Mouse (Mus musculus) lung, embryonic 15.5 days (tissue): ENCODE results near the gene Cdkn2b. TPM values are rescaled to one million over a fixed set of nuclear protein-coding genes. Genes with fewer than 3 reads are reported as not detected.

Source experiments
- ATAC-seq: fragments of 200-750 bp; cut with Nextera tagmentation; 2 replicates; pipeline ENCODE4 v1.8.0; 2017; ENCODE audit warnings: moderate number of reproducible peaks, borderline replicate concordance; ENCODE audit not compliant: low FRiP score, low TSS enrichment; ENCODE audit errors: extremely low read depth
- H3K27ac ChIP-seq: fragments of 300-500 bp; sonication (generic); 2 replicates; pipeline ENCODE4 v1.5.1; 2015; ENCODE audit warnings: moderate library complexity, mild to moderate bottlenecking, inconsistent platforms
- H3K27me3 ChIP-seq: fragments of 300-500 bp; sonication (generic); 2 replicates; pipeline ENCODE4 v1.6.1; 2015; ENCODE audit warnings: inconsistent platforms
- H3K36me3 ChIP-seq: fragments of 300-500 bp; sonication (generic); 2 replicates; pipeline ENCODE4 v1.6.1; 2015; ENCODE audit warnings: inconsistent platforms
- H3K4me1 ChIP-seq: fragments of 300-500 bp; sonication (generic); 2 replicates; pipeline ENCODE4 v1.6.1; 2015; ENCODE audit warnings: inconsistent platforms
- H3K4me2 ChIP-seq: fragments of 300-500 bp; sonication (generic); 2 replicates; pipeline ENCODE4 v1.6.1; 2015; ENCODE audit warnings: inconsistent platforms, mild to moderate bottlenecking, moderate library complexity
- H3K4me3 ChIP-seq: fragments of 300-500 bp; sonication (generic); 2 replicates; pipeline ENCODE4 v1.5.1; 2015; ENCODE audit warnings: mild to moderate bottlenecking, inconsistent platforms
- H3K9ac ChIP-seq: fragments of 300-500 bp; sonication (generic); 2 replicates; pipeline ENCODE4 v1.6.1; 2015; ENCODE audit warnings: inconsistent platforms
- H3K9me3 ChIP-seq: fragments of 300-500 bp; sonication (generic); 2 replicates; pipeline ENCODE4 v1.6.1; 2016; ENCODE audit warnings: inconsistent platforms
- WGBS: fragments of 180-500 bp; shearing (Covaris S2); methylation state at CpG from one replicate; pipeline ENCODE4 v1.1.7; 2015; 5-methylcytosine and 5-hydroxymethylcytosine counted together
- polyA plus RNA-seq: library from polyadenylated mRNA; unstranded; fragments of >200 nt; fragmentation: Nextera tagmentation; extraction: Ambion mirVana; gene quantifications from 2 replicates; pipeline ENCODE4 v1.2.1, GENCODE M21; 2015

Cdkn2b gene
- polyA plus RNA-seq, 1 experiment from 2014 or later: 4.1 TPM

- Histone ChIP-seq H3K27ac (no peak overlapping the region), H3K9me3 (no peaks in the 10 kb centered on the region), H3K9ac (no peak overlapping the region), H3K4me3 (no peak overlapping the region), H3K27me3 (peaks cover 77% of the 10 kb centered on the region), H3K4me2 (no peak overlapping the region), H3K36me3 (no peaks in the 10 kb centered on the region), H3K4me1 (no peaks in the 10 kb centered on the region)
- no peak for ATAC-seq
- 0% methylated on average over 20 of the region's 20 CpGs for WGBS
Observed at GRCm38 (mm10) chr4:89272961-89273540, 37.8 kb downstream of the Cdkn2b start.

- ATAC-seq: no peak
- Histone ChIP-seq H3K27me3 (peaks cover 69% of the 10 kb centered on the region), H3K4me2 (no peak overlapping the region), H3K36me3 (no peaks in the 10 kb centered on the region), H3K27ac (no peak overlapping the region), H3K4me3 (no peak overlapping the region), H3K9me3 (no peaks in the 10 kb centered on the region), H3K9ac (no peak overlapping the region), H3K4me1 (no peaks in the 10 kb centered on the region)
- 5% methylated on average over 18 of the region's 18 CpGs for WGBS
Observed at GRCm38 (mm10) chr4:89272101-89272718, 38.6 kb downstream of the Cdkn2b start.

GRCm38 (mm10) chr4:89257768-89258167 lies 53.1 kb downstream of the Cdkn2b start:
- no peak for ATAC-seq
- no peak overlapping the region for H3K4me2 ChIP-seq

More at GRCm38 (mm10) chr4:89257768-89258167, 53.1 kb downstream of the Cdkn2b start:
- H3K4me1 ChIP-seq: no peaks in the 10 kb centered on the region
- no peaks in the 10 kb centered on the region for H3K27me3 ChIP-seq
- no peaks in the 10 kb centered on the region for H3K36me3 ChIP-seq
- H3K27ac ChIP-seq: no peak overlapping the region
- no peaks in the 10 kb centered on the region for H3K9me3 ChIP-seq
- no peak overlapping the region for H3K9ac ChIP-seq
- 63% methylated on average over 1 of the region's 1 CpGs for WGBS
- H3K4me3 ChIP-seq: no peak overlapping the region

Other genes starting within 250 kb of the Cdkn2b start
- 57.5 and 59.3 TPM in 2 replicates for gene Mtap, start 173.9 kb downstream of the Cdkn2b start, polyA plus RNA-seq
- gene Cdkn2a, start 16.4 kb downstream of the Cdkn2b start, polyA plus RNA-seq: not detected in 2 replicates